Comparison of ENCODE assay signal across 8 mouse cellular contexts in genomic region chr9:43744138-43744981, GRCm38 (mm10). TPM values are rescaled to one million over a fixed set of nuclear protein-coding genes. Genes with fewer than 3 reads are reported as not detected.
DNase-seq lines count a peak whose midpoint lies in the region; ATAC-seq lines count a peak whose summit lies in the region.

No protein-coding gene starts in this region.

- peak overlapping the region; percentile 64 for H3K4me3 ChIP-seq in heart, embryonic 12.5 days
- H3K4me3 ChIP-seq in limb, embryonic 12.5 days (replicated peaks): peak overlapping the region; percentile 85
- peak overlapping the region; percentile 89 for H3K4me3 ChIP-seq in midbrain, embryonic 16.5 days (ENCODE audit: low read depth, low read length)

- no peaks in the 10 kb centered on the region for H3K9me3 ChIP-seq in heart, embryonic 12.5 days (replicated peaks)
- no peaks in the 10 kb centered on the region for H3K9me3 ChIP-seq in limb, embryonic 12.5 days
- H3K9me3 ChIP-seq in midbrain, embryonic 16.5 days (replicated peaks; ENCODE audit: control insufficient read depth, low read length, poor library complexity, severe bottlenecking): no peaks in the 10 kb centered on the region

- peak; percentile 34 for ATAC-seq in CD4-positive, CD25-positive, alpha-beta regulatory T cell, adult 4 months
- ATAC-seq in heart, embryonic 12.5 days (ENCODE audit: insufficient number of reproducible peaks, low FRiP score): peak; percentile 70
- no peak for ATAC-seq in limb, embryonic 12.5 days (ENCODE audit: insufficient number of reproducible peaks, insufficient read depth, low FRiP score, low TSS enrichment, low read depth)
- peak; percentile 61 for ATAC-seq in midbrain, embryonic 16.5 days

- peaks cover 20% of the 10 kb centered on the region for H3K4me1 ChIP-seq in heart, embryonic 12.5 days (replicated peaks)
- peaks cover 44% of the 10 kb centered on the region for H3K4me1 ChIP-seq in limb, embryonic 12.5 days (replicated peaks)
- peaks cover 33% of the 10 kb centered on the region for H3K4me1 ChIP-seq in midbrain, embryonic 16.5 days (ENCODE audit: control insufficient read depth, insufficient read depth, low read length)

- H3K4me2 ChIP-seq in heart, embryonic 12.5 days: peak overlapping the region; percentile 88
- H3K4me2 ChIP-seq in limb, embryonic 12.5 days: peak overlapping the region; percentile 97
- H3K4me2 ChIP-seq in midbrain, embryonic 16.5 days (ENCODE audit: low read length): peak overlapping the region; percentile 89

- peak overlapping the region; percentile 82 for H3K9ac ChIP-seq in heart, embryonic 12.5 days
- peak overlapping the region; percentile 89 for H3K9ac ChIP-seq in limb, embryonic 12.5 days (replicated peaks)
- H3K9ac ChIP-seq in midbrain, embryonic 16.5 days (ENCODE audit: low read depth, low read length): peak overlapping the region; percentile 96

- no peaks in the 10 kb centered on the region for H3K36me3 ChIP-seq in heart, embryonic 12.5 days
- H3K36me3 ChIP-seq in limb, embryonic 12.5 days: no peaks in the 10 kb centered on the region
- H3K36me3 ChIP-seq in midbrain, embryonic 16.5 days (ENCODE audit: control insufficient read depth, insufficient read depth, low read length): no peaks in the 10 kb centered on the region

- H3K27ac ChIP-seq in heart, embryonic 12.5 days (ENCODE audit: poor library complexity, severe bottlenecking): peak overlapping the region; percentile 81
- H3K27ac ChIP-seq in limb, embryonic 12.5 days: peak overlapping the region; percentile 96
- peak overlapping the region; percentile 94 for H3K27ac ChIP-seq in midbrain, embryonic 16.5 days (ENCODE audit: low read length)

- 0% methylated on average over 58 of the region's 77 CpGs for WGBS in heart, embryonic 12.5 days
- under 1% methylated on average over 60 of the region's 77 CpGs for WGBS in limb, embryonic 12.5 days
- WGBS in midbrain, embryonic 16.5 days: under 1% methylated on average over 51 of the region's 77 CpGs

- peak; percentile 92 for DNase-seq in heart, adult 11 months
- DNase-seq in heart, adult 8-10 months (ENCODE audit: low spot score): no peak
- DNase-seq in cerebellum, adult 18-20 months: peak; percentile 56 to 57
- no peak for DNase-seq in frontal cortex, postnatal 36 days (ENCODE audit: low spot score in 2 of 2)

- peaks cover 28% of the 10 kb centered on the region for H3K27me3 ChIP-seq in heart, embryonic 12.5 days (replicated peaks)
- H3K27me3 ChIP-seq in limb, embryonic 12.5 days: peaks cover 34% of the 10 kb centered on the region
- 0 out of 2 replicates have a peak, but pooled peaks cover 4% of the 10 kb centered on the region for H3K27me3 ChIP-seq in midbrain, embryonic 16.5 days (ENCODE audit: control insufficient read depth, insufficient read depth, low read depth, low read length)

RNA-seq across cellular contexts. Expression of gene Nectin1, which starts 0.6 kb away (rescaled TPM):
- 1 to 10 TPM; 1.6 to 3.5 (median 2.2) TPM for total RNA-seq in heart, adult 8-10 months (2022)
- polyA plus RNA-seq in CD4-positive, CD25-positive, alpha-beta regulatory T cell, adult 4 months (2017; shearing (Covaris generic)): under 1 TPM; 0.34 to 0.48 TPM
- polyA plus RNA-seq in heart, embryonic 12.5 days (2016; fragmentation: Nextera tagmentation; extraction: Ambion mirVana): 1.9 and 2.1 TPM in 2 replicates
- polyA plus RNA-seq in limb, embryonic 12.5 days (2016; fragmentation: Nextera tagmentation; extraction: Ambion mirVana): 5.5 and 6.0 TPM in 2 replicates
- polyA plus RNA-seq in midbrain, embryonic 16.5 days (2015; fragmentation: Nextera tagmentation; extraction: Ambion mirVana): 13.2 and 13.4 TPM in 2 replicates

Comparison
In these comparisons a context has a peak if more than half of its experiments do, and no peak if none do; other contexts are left out.
1. DNase-seq: peak in heart, adult 11 months (single experiment) and cerebellum, adult 18-20 months (2 of 2); none in heart, adult 8-10 months (single experiment) and frontal cortex, postnatal 36 days (0 of 2).
2. Peak in every context shown above with its lines, with median percentiles within 50 percentile points of each other: H3K27ac ChIP-seq, H3K4me2 ChIP-seq, H3K4me3 ChIP-seq and H3K9ac ChIP-seq.